Comparison of ENCODE assay signal across 8 mouse cellular contexts in genomic region chr3:37420072-37420471, GRCm38 (mm10). TPM values are rescaled to one million over a fixed set of nuclear protein-coding genes. Genes with fewer than 3 reads are reported as not detected.
DNase-seq lines count a peak whose midpoint lies in the region; ATAC-seq and TF ChIP-seq lines count a peak whose summit lies in the region.

Gene Nudt6 (minus strand): TSS chr3:37420211.

- TF ChIP-seq POLR2A in limb, embryonic 14.5 days (IDR thresholded peaks at IDR 0.05; ENCODE audit: borderline replicate concordance, extremely low read depth, insufficient read depth, insufficient read length): peak; percentile 62; the same call in 1 of the 2 replicates

- peak within 1 kb of the TSS; percentile 82 for H3K4me3 ChIP-seq in embryonic facial prominence, embryonic 14.5 days (ENCODE audit: low read depth, low read length)
- H3K4me3 ChIP-seq in limb, embryonic 14.5 days (replicated peaks; ENCODE audit: low read length): peak within 1 kb of the TSS; percentile 94
- peak within 1 kb of the TSS; percentile 67 for H3K4me3 ChIP-seq in midbrain, postnatal 0 days (ENCODE audit: low read depth, low read length)

- ATAC-seq in embryonic facial prominence, embryonic 14.5 days (ENCODE audit: low read depth): peak; percentile 90
- peak; percentile 86 for ATAC-seq in limb, embryonic 14.5 days (ENCODE audit: low FRiP score, low read depth)
- peak; percentile 91 for ATAC-seq in midbrain, postnatal 0 days (ENCODE audit: low FRiP score)

- TF ChIP-seq CTCF in midbrain, postnatal 0 days (IDR thresholded peaks at IDR 0.05): no peak

- no peaks in the 10 kb centered on the region for H3K27me3 ChIP-seq in embryonic facial prominence, embryonic 14.5 days (replicated peaks; ENCODE audit: control insufficient read depth, insufficient read depth, low read length)
- H3K27me3 ChIP-seq in limb, embryonic 14.5 days (ENCODE audit: control insufficient read depth, insufficient read depth, low read length): no peaks in the 10 kb centered on the region
- no peaks in the 10 kb centered on the region for H3K27me3 ChIP-seq in midbrain, postnatal 0 days (ENCODE audit: insufficient read depth, low read length)

- H3K4me2 ChIP-seq in embryonic facial prominence, embryonic 14.5 days (ENCODE audit: low read depth, low read length): peak within 1 kb of the TSS; percentile 84
- peak within 1 kb of the TSS; percentile 83 for H3K4me2 ChIP-seq in limb, embryonic 14.5 days (replicated peaks; ENCODE audit: low read depth, low read length, severe bottlenecking)
- peak within 1 kb of the TSS; percentile 79 for H3K4me2 ChIP-seq in midbrain, postnatal 0 days (ENCODE audit: low read depth, low read length, poor library complexity, severe bottlenecking)

- WGBS in embryonic facial prominence, embryonic 14.5 days: 0% methylated on average over 41 of the region's 50 CpGs
- WGBS in limb, embryonic 14.5 days: 2% methylated on average over 50 of the region's 50 CpGs
- under 1% methylated on average over 44 of the region's 50 CpGs for WGBS in midbrain, postnatal 0 days

- peak within 1 kb of the TSS; percentile 87 for H3K9ac ChIP-seq in embryonic facial prominence, embryonic 14.5 days (ENCODE audit: low read depth, low read length)
- H3K9ac ChIP-seq in limb, embryonic 14.5 days (ENCODE audit: low read depth, low read length, severe bottlenecking): peak within 1 kb of the TSS; percentile 82
- H3K9ac ChIP-seq in midbrain, postnatal 0 days (replicated peaks; ENCODE audit: low read length, poor library complexity, severe bottlenecking): peak within 1 kb of the TSS; percentile 64

- peaks cover 4% of the 10 kb centered on the region for H3K36me3 ChIP-seq in embryonic facial prominence, embryonic 14.5 days (ENCODE audit: control insufficient read depth, insufficient read depth, low read length)
- H3K36me3 ChIP-seq in limb, embryonic 14.5 days (ENCODE audit: control insufficient read depth, insufficient read depth, low read length): no peaks in the 10 kb centered on the region
- H3K36me3 ChIP-seq in midbrain, postnatal 0 days (ENCODE audit: insufficient read depth, low read length): no peaks in the 10 kb centered on the region

- peak; percentile 89 for DNase-seq in 3T3-L1 (ENCODE audit: low read depth, low spot score)
- peak; percentile 80 to 82 for DNase-seq in adrenal gland, postnatal 4 days (ENCODE audit: low spot score in 2 of 2)
- DNase-seq in embryonic facial prominence, embryonic 14.5 days (ENCODE audit: low spot score): peak; percentile 96
- peak; percentile 88 for DNase-seq in heart, adult 8-10 months (ENCODE audit: low spot score)
- peak; percentile 91 for DNase-seq in kidney, adult 9 months
- DNase-seq in limb, embryonic 14.5 days (ENCODE audit: low spot score): peak; percentile 91
- peak; percentile 95 for DNase-seq in midbrain, postnatal 0 days (ENCODE audit: low spot score)
- DNase-seq in spleen, postnatal 14 days (ENCODE audit: low spot score in 2 of 2): peak; percentile 82 to 90

- no peaks in the 10 kb centered on the region for H3K9me3 ChIP-seq in embryonic facial prominence, embryonic 14.5 days (ENCODE audit: control insufficient read depth, low read length)
- no peaks in the 10 kb centered on the region for H3K9me3 ChIP-seq in limb, embryonic 14.5 days (ENCODE audit: control insufficient read depth, low read length)
- no peaks in the 10 kb centered on the region for H3K9me3 ChIP-seq in midbrain, postnatal 0 days (ENCODE audit: low read length)

- peaks cover 8% of the 10 kb centered on the region for H3K4me1 ChIP-seq in embryonic facial prominence, embryonic 14.5 days (ENCODE audit: control insufficient read depth, insufficient read depth, low read length)
- peaks cover 11% of the 10 kb centered on the region for H3K4me1 ChIP-seq in limb, embryonic 14.5 days (ENCODE audit: control insufficient read depth, insufficient read depth, low read length)
- peaks cover 4% of the 10 kb centered on the region; the same call in 1 of the 2 replicates for H3K4me1 ChIP-seq in midbrain, postnatal 0 days (ENCODE audit: insufficient read depth, low read length)

- peak within 1 kb of the TSS; percentile 93 for H3K27ac ChIP-seq in embryonic facial prominence, embryonic 14.5 days (replicated peaks; ENCODE audit: low read depth, low read length)
- peak within 1 kb of the TSS; percentile 88 for H3K27ac ChIP-seq in limb, embryonic 14.5 days (replicated peaks; ENCODE audit: low read depth, low read length)
- H3K27ac ChIP-seq in midbrain, postnatal 0 days (ENCODE audit: low read depth, low read length): peak within 1 kb of the TSS; percentile 89

RNA-seq across cellular contexts. Expression of gene Nudt6, which starts in this region (rescaled TPM):
- total RNA-seq in adrenal gland, postnatal 4 days (2021): 10 to 100 TPM; 17.5 to 18.3 TPM
- 4.7 and 6.7 TPM in 2 replicates for polyA plus RNA-seq in embryonic facial prominence, embryonic 14.5 days (2014; fragmentation: Nextera tagmentation; extraction: Ambion mirVana)
- total RNA-seq in heart, adult 8-10 months (2022): 10 to 100 TPM; 32.4 to 40.0 (median 33.8) TPM
- 7.2 and 8.9 TPM in 2 replicates for polyA plus RNA-seq in limb, embryonic 14.5 days (2012; rRNA removed)
- polyA plus RNA-seq in limb, embryonic 14.5 days (2014; fragmentation: Nextera tagmentation; extraction: Ambion mirVana): 5.0 and 5.9 TPM in 2 replicates
- total RNA-seq in midbrain, postnatal 0 days (2014; rRNA removed): 1.3 and 4.3 TPM in 2 replicates
- polyA plus RNA-seq in midbrain, postnatal 0 days (2015; fragmentation: Nextera tagmentation; extraction: Ambion mirVana): 10.7 and 10.9 TPM in 2 replicates

Comparison
In these comparisons a context has a peak if more than half of its experiments do, and no peak if none do; other contexts are left out.
1. Peak in every context shown above with its lines: DNase-seq, ATAC-seq, H3K4me3 ChIP-seq and H3K27ac ChIP-seq.